Mouse (Mus musculus): ENCODE measurements at regions not wholly inside any gene's neighbourhood (a gene's known extent, or its start where the extent isn't known, plus 50 kb on each side); places are given as distances from the start of the nearest gene placed in this dataset.

DNA sequence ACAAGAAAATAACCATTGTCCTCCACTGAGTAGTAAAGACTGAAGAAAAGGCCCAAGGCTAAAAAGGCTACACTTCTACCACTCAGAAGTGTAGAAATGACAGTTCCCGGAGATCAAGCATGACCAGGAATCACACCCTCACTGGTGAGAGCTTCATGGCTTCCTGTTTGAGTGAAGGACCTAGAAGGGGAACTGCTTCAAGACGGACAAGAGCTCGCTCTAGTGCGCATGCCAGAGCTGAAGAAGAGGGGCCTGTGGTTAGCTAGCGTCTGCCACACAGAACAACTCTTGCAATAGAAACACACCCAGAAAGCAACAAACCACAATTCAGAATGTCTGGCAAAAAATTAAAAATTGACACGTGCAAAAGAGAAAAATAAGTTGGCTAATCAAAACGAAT, 530.0 kb upstream of the Map3k7 start:
- Histone ChIP-seq H3K36me3 (ENCODE audit: control insufficient read depth in 1 of 2, insufficient read depth in 2 of 2, low read length in 2 of 2) (no peaks in the 10 kb centered on the region), H3K9me3 (replicated peaks; ENCODE audit: insufficient read depth, low read length) (no peaks in the 10 kb centered on the region), H3K79me2 (ENCODE audit: control insufficient read depth, insufficient read depth, low read length, poor library complexity) (no peaks in the 10 kb centered on the region), H3K27ac (ENCODE audit: control insufficient read depth, low read depth, low read length) (no peak overlapping the region), H3K27me3 (ENCODE audit: control insufficient read depth in 1 of 2, insufficient read depth in 2 of 2, low read length in 2 of 2) (no peaks in the 10 kb centered on the region), H3K4me1 (ENCODE audit: control insufficient read depth in 1 of 2, insufficient read depth in 2 of 2, low read length in 2 of 2) (no peaks in the 10 kb centered on the region), H3K4me3 (ENCODE audit: control insufficient read depth in 1 of 2, insufficient read depth in 1 of 2, low read depth in 2 of 2, low read length in 2 of 2) (no peak overlapping the region), H3K9ac (ENCODE audit: control insufficient read depth, low read depth, low read length, poor library complexity, severe bottlenecking) (no peak overlapping the region)
- no peak for DNase-seq (ENCODE audit: low read depth, low spot score)
- TF ChIP-seq MEF2A (IDR thresholded peaks at IDR 0.05; ENCODE audit: extremely low read depth, insufficient replicate concordance, low read depth, low read length, poor library complexity, severe bottlenecking) (no peak), CHD2 (IDR thresholded peaks at IDR 0.05; ENCODE audit: low read length) (no peak), KAT2A (conservative IDR thresholded peaks at IDR 0.05; ENCODE audit: low read depth, low read length) (no peak), USF2 (IDR thresholded peaks at IDR 0.05; ENCODE audit: borderline replicate concordance in 1 of 2, insufficient read depth in 1 of 2, low read depth in 1 of 2, low read length in 2 of 2) (no peak), USF1 (IDR thresholded peaks at IDR 0.05; ENCODE audit: low read depth, low read length) (no peak)

DNA sequence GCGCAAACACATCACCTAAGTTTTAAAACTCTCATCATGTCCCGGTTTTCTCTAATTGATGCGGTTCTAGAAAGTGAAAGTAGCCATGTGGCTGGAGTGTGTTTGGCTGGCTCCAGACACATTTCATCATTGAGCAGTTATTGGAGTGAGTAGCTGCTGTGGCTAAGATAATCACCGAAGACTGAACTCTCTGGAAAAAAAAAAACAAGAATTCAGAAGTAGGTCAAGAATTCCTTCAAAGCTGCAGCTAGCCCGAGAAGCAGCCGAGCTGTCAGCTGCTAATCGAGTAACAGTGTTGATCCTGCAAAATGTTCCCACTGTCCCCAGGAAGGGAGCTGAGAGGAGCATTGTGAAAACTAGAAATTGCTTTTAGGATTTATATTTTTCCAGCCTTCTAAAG, 509.0 kb upstream of the Map3k7 start:
- Histone ChIP-seq H3K9ac (ENCODE audit: control insufficient read depth, low read depth, low read length, poor library complexity, severe bottlenecking) (no peak overlapping the region), H3K4me1 (ENCODE audit: control insufficient read depth in 1 of 2, insufficient read depth in 2 of 2, low read length in 2 of 2) (no peaks in the 10 kb centered on the region), H3K4me3 (ENCODE audit: control insufficient read depth in 1 of 2, insufficient read depth in 1 of 2, low read depth in 2 of 2, low read length in 2 of 2) (no peak overlapping the region), H3K9me3 (replicated peaks; ENCODE audit: insufficient read depth, low read length) (no peaks in the 10 kb centered on the region), H3K79me2 (ENCODE audit: control insufficient read depth, insufficient read depth, low read length, poor library complexity) (no peaks in the 10 kb centered on the region), H3K27me3 (ENCODE audit: control insufficient read depth in 1 of 2, insufficient read depth in 2 of 2, low read length in 2 of 2) (no peaks in the 10 kb centered on the region), H3K36me3 (ENCODE audit: control insufficient read depth in 1 of 2, insufficient read depth in 2 of 2, low read length in 2 of 2) (no peaks in the 10 kb centered on the region), H3K27ac (ENCODE audit: control insufficient read depth, low read depth, low read length) (no peak overlapping the region)
- TF ChIP-seq ELF1 (IDR thresholded peaks at IDR 0.05; ENCODE audit: low read depth, low read length) (no peak), MYC (IDR thresholded peaks at IDR 0.05; ENCODE audit: low read depth, low read length) (no peak), E2F4 (IDR thresholded peaks at IDR 0.05; ENCODE audit: borderline replicate concordance, low read depth, low read length) (no peak), KAT2A (conservative IDR thresholded peaks at IDR 0.05; ENCODE audit: low read depth, low read length) (no peak), ETS1 (IDR thresholded peaks at IDR 0.05; ENCODE audit: low read depth, low read length) (no peak)
- no peak for DNase-seq (ENCODE audit: low read depth, low spot score)

DNA sequence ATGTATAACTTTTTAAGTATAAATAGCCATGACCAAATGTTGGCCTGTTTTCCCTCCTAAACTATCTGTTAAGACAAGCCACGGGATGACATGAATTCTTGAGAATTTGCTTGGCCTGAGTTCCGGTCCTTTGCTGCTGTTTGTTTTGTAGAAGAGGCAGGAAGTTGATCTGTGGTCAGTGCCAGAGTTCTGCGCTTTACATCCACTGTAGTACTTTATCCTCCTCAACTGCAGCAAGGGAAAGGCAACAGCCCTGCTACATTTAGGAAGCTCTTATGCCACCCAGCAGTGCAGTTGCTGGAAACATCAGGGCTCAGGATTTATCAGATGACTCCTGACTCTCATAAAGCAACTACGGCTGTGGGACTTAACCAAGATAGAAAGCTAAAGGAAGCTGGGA, 508.4 kb upstream of the Map3k7 start:
- H3K79me2 ChIP-seq (ENCODE audit: control insufficient read depth, insufficient read depth, low read length, poor library complexity) = no peaks in the 10 kb centered on the region
- no peak for DNase-seq (ENCODE audit: low read depth, low spot score)
- TF ChIP-seq SMC3 (IDR thresholded peaks at IDR 0.05; ENCODE audit: low read depth, low read length) (no peak), SIN3A (IDR thresholded peaks at IDR 0.05; ENCODE audit: low read length) (no peak), ZNF384 (IDR thresholded peaks at IDR 0.05; ENCODE audit: low read depth, low read length) (no peak), NRF1 (IDR thresholded peaks at IDR 0.05; ENCODE audit: insufficient read depth, low read depth, low read length, poor library complexity, severe bottlenecking) (no peak), POLR2A (IDR thresholded peaks at IDR 0.05; ENCODE audit: control insufficient read depth in 1 of 2, insufficient read depth in 1 of 2, low read depth in 1 of 2, low read length in 2 of 2, poor library complexity in 1 of 2) (no peak), UBTF (IDR thresholded peaks at IDR 0.05; ENCODE audit: borderline replicate concordance, insufficient read depth, low read depth, low read length) (no peak), POLR2AphosphoS2 (IDR thresholded peaks at IDR 0.05; ENCODE audit: low read length) (no peak), HCFC1 (IDR thresholded peaks at IDR 0.05; ENCODE audit: low read depth, low read length) (no peak), POLR2AphosphoS5 (IDR thresholded peaks at IDR 0.05; ENCODE audit: borderline replicate concordance, low read depth, low read length) (no peak), MYC (IDR thresholded peaks at IDR 0.05; ENCODE audit: low read depth, low read length) (no peak), EP300 (IDR thresholded peaks at IDR 0.05; ENCODE audit: low read depth in 1 of 2, low read length in 2 of 2) (no peak), ZMIZ1 (IDR thresholded peaks at IDR 0.05; ENCODE audit: low read depth, low read length) (no peak)

More for the DNA sequence above, 508.4 kb upstream of the Map3k7 start:
- Histone ChIP-seq H3K9me3 (replicated peaks; ENCODE audit: insufficient read depth, low read length) (no peaks in the 10 kb centered on the region), H3K9ac (ENCODE audit: control insufficient read depth, low read depth, low read length, poor library complexity, severe bottlenecking) (no peak overlapping the region), H3K27me3 (ENCODE audit: control insufficient read depth in 1 of 2, insufficient read depth in 2 of 2, low read length in 2 of 2) (no peaks in the 10 kb centered on the region), H3K36me3 (ENCODE audit: control insufficient read depth in 1 of 2, insufficient read depth in 2 of 2, low read length in 2 of 2) (no peaks in the 10 kb centered on the region), H3K4me1 (ENCODE audit: control insufficient read depth in 1 of 2, insufficient read depth in 2 of 2, low read length in 2 of 2) (no peaks in the 10 kb centered on the region), H3K27ac (ENCODE audit: control insufficient read depth, low read depth, low read length) (no peak overlapping the region), H3K4me3 (ENCODE audit: control insufficient read depth in 1 of 2, insufficient read depth in 1 of 2, low read depth in 2 of 2, low read length in 2 of 2) (no peak overlapping the region)

Data from MEL (cell line).